Mouse (Mus musculus) lung, adult 18-20 months (tissue): ENCODE results near the gene Adm2.

ENCODE experiments used
- DNase-seq, 2 experiments: peaks; one replicate each; pipeline ENCODE4 v3.0.0; 2022; ENCODE audit warnings: mixed read lengths in 2 of 2

The Adm2 gene

GRCm38 (mm10) chr15:89322670-89323522 is at the start of gene Adm2:
Adm2 (plus strand) TSS chr15:89322720.
- DNase-seq, result no peak

GRCm38 (mm10) chr15:89275497-89275896 is 47.0 kb upstream of the Adm2 start:
- no peak for DNase-seq

GRCm38 (mm10) chr15:89277366-89277765 is 45.2 kb upstream of the Adm2 start:
- DNase-seq, result no peak

GRCm38 (mm10) chr15:89282546-89282945 is 40.0 kb upstream of the Adm2 start:
- DNase-seq, result no peak

- DNase-seq, result no peak
Measured at GRCm38 (mm10) chr15:89284094-89284493, 38.4 kb upstream of the Adm2 start.

GRCm38 (mm10) chr15:89285004-89285403 is 37.5 kb upstream of the Adm2 start:
- DNase-seq, result no peak

GRCm38 (mm10) chr15:89285478-89285877 is 37.0 kb upstream of the Adm2 start:
- no peak for DNase-seq

- DNase-seq, result no peak
Measured at GRCm38 (mm10) chr15:89286114-89286513, 36.4 kb upstream of the Adm2 start.

- DNase-seq, result no peak
Measured at GRCm38 (mm10) chr15:89286582-89286981, 35.9 kb upstream of the Adm2 start.

- DNase-seq, result no peak
Measured at GRCm38 (mm10) chr15:89288227-89288767, 34.2 kb upstream of the Adm2 start.

GRCm38 (mm10) chr15:89289455-89289854 is 33.1 kb upstream of the Adm2 start:
- DNase-seq, result no peak

- no peak for DNase-seq
Measured at GRCm38 (mm10) chr15:89291521-89291920, 31.0 kb upstream of the Adm2 start.

GRCm38 (mm10) chr15:89292795-89293194 is 29.7 kb upstream of the Adm2 start:
- DNase-seq, result no peak

GRCm38 (mm10) chr15:89293778-89294177 is 28.7 kb upstream of the Adm2 start:
- no peak for DNase-seq

GRCm38 (mm10) chr15:89295580-89296165 is 26.8 kb upstream of the Adm2 start:
- DNase-seq, result no peak

GRCm38 (mm10) chr15:89296465-89296864 is 26.1 kb upstream of the Adm2 start:
- peak; percentile 33 to 43 for DNase-seq

GRCm38 (mm10) chr15:89297695-89298094 is 24.8 kb upstream of the Adm2 start:
- no peak for DNase-seq

- no peak for DNase-seq
Measured at GRCm38 (mm10) chr15:89300180-89300579, 22.3 kb upstream of the Adm2 start.

GRCm38 (mm10) chr15:89300600-89300999 is 21.9 kb upstream of the Adm2 start:
- DNase-seq, result no peak

- DNase-seq, result no peak
Measured at GRCm38 (mm10) chr15:89305966-89306365, 16.6 kb upstream of the Adm2 start.

- DNase-seq, result no peak
Measured at GRCm38 (mm10) chr15:89307461-89307860, 15.1 kb upstream of the Adm2 start.

GRCm38 (mm10) chr15:89308406-89309139 is 13.9 kb upstream of the Adm2 start:
- no peak for DNase-seq

- peak; percentile 34 to 45 for DNase-seq
Measured at GRCm38 (mm10) chr15:89309962-89310498, 12.5 kb upstream of the Adm2 start.
